13 mouse cellular contexts compared by ENCODE assay signal in the genomic region with DNA sequence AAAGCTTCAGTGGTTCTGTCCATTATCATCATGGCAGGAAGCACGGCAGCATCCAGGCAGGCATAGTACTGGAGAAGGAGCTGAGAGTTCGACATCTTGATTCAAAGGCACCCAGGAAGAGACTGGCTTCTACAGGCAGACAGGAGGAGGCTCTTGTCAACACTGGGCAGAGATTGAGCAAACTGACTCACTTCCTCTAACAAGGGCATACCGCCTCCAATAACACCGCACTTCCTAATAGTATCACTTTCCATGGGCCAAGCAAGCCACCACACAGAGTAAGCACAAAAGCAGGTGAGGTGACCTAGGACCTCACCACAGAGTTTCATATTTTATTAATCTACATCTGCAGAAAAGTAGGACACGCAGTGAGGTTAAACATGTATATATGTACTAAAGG.
"Had no signal": no experiment of that assay in that cellular context is flagged by ENCODE, and none has a peak within 500 bp of the region (broad histone marks: within the 10 kb centered on the region; RNA-seq: fewer than 3 reads in every experiment).

No protein-coding gene starts in this region.

- H3K36me3 ChIP-seq: midbrain, embryonic 13.5 days; midbrain, embryonic 15.5 days; neural tube, embryonic 12.5 days; stomach, embryonic 15.5 days had no signal

- H3K4me3 ChIP-seq: midbrain, embryonic 13.5 days; midbrain, embryonic 15.5 days; neural tube, embryonic 12.5 days; stomach, embryonic 15.5 days had no signal

- DNase-seq: lung, adult 18-20 months; lung, embryonic 14.5 days; lung, postnatal 10 days; lung, postnatal 4 days; right cerebral cortex, postnatal 14 days; thymus, postnatal 14 days; thymus, postnatal 36 days had no signal

- H3K4me1 ChIP-seq: midbrain, embryonic 13.5 days; midbrain, embryonic 15.5 days; neural tube, embryonic 12.5 days; stomach, embryonic 15.5 days had no signal

- ATAC-seq: midbrain, embryonic 13.5 days; midbrain, embryonic 15.5 days had no signal

- H3K27me3 ChIP-seq: midbrain, embryonic 13.5 days; midbrain, embryonic 15.5 days; neural tube, embryonic 12.5 days; stomach, embryonic 15.5 days had no signal

- H3K27ac ChIP-seq: liver, embryonic 14.5 days; midbrain, embryonic 13.5 days; midbrain, embryonic 15.5 days; neural tube, embryonic 12.5 days; stomach, embryonic 15.5 days; stomach, postnatal 0 days had no signal
